Mouse (Mus musculus) ovary, postnatal 14 days (tissue): Measurements from ENCODE around the gene Rnase12.
"Not testable (repeated sequence)": the region's sequence is repeated elsewhere in the genome, so short reads cannot be mapped to it uniquely, and the experiment has no call there.

Source experiments
- DNase-seq: peaks from one replicate; pipeline ENCODE4 v3.0.0; 2022; ENCODE audit warnings: low spot score

Rnase12 gene

GRCm38 (mm10) chr14:51017256-51017655 lies 40.2 kb downstream of the Rnase12 start:
- DNase-seq: peak; percentile 18

GRCm38 (mm10) chr14:51015780-51016179 lies 41.7 kb downstream of the Rnase12 start:
- DNase-seq: no peak

DNA sequence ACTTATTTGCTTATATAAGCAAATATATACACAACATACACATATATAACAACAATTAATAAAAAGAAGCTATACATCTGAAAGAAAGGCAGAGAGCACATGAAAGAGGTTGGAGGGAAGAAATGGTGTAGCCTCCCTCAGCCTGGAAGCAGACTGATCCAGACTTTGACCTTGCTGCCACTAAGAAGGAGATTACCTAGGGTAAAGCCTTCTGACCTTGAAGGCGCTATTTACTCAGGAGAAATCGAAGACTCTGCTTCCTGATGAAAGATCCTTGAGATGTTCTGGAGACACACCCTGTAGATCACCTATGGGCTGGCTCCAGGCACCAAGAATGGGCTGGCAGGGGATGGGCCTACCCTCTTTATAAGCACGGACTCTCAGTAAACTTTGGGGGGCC lies 42.7 kb downstream of the Rnase12 start:
- not testable (repeated sequence) for DNase-seq

DNA sequence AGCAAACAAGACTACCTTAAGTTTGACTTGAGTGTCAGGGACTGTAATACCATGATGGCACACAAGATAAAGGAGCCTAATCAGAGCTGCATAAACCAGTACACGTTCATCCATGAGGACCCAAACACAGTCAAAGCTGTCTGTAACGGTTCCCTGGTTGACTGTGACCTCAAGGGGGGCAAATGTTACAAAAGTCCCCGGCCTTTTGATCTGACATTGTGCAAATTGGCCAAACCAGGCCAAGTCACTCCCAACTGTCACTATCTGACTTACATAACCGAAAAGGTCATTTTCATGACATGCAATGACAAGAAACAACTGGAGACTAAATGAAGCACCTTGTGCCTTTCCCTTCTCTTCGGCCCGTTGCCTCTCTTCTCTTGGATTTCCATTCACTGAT lies 47.9 kb downstream of the Rnase12 start:
- no peak for DNase-seq

DNA sequence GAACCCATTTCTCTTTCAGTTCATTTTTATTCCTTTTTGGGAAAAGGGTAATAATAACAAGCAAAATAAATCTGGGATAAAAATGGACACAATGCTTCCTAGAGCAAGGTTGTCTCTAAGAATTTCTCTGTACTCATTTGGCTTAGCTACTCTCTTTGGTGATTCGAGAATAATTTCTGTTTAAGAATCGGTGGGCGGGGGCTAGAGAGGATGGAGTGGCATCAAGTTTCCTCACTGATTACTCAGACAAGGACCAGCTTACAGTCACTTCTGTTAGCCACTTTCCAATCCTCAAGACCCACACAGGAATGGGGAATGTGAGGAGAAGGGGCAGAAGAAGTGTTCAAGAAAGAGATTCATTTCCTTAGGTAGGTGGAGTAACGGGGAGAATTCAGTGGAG lies 48.7 kb downstream of the Rnase12 start:
- no peak for DNase-seq

- peak; percentile 36 for DNase-seq
These were observed 49.3 kb downstream of the Rnase12 start for GRCm38 (mm10) chr14:51007914-51008713.

DNA sequence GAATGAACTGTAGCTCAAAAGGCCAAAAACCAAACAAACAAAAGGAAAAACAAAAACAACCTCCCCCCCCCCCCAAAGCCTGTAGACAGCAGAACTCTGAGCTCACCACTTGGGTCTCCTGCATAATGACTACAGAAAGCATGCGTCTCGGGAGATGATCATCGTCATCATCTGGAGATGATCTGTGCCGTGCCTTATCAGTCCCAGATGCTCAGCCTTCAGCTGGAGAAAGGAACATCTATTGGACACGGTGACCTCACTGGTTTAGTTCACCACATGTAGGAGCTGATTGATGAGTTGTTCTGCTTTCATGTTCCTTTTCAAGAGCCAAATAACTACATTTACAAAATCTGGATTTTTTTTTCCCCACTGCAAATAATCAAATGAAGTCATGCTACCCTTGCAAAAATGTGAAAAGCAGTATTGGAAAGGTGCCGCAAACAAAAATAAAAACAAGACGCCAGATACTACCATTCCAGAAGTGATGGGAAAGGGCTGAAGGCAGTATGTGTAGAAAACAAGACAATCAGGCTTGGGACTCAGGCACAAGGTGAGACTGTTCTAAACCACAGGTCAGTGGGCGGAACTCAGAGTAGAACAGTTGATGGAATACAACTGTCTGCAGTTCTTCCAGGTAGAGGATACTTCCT lies 50.2 kb downstream of the Rnase12 start, which contains the start of gene Rnase10:
Rnase10 (plus strand) TSS at position 600 of the 650 bp plus-strand sequence.
- DNase-seq: no peak
